Mouse (Mus musculus) C2C12 (cell line): ENCODE measurements around the gene Cd55b. TPM values are rescaled to one million over a fixed set of nuclear protein-coding genes. Genes with fewer than 3 reads are reported as not detected.

Experiments
- H3K27me3 ChIP-seq: one replicate; pipeline ENCODE4 v1.6.1; 2011; ENCODE audit not compliant: control insufficient read depth, insufficient read depth, insufficient read length
- H3K36me3 ChIP-seq: one replicate; pipeline ENCODE4 v1.6.1; 2011; ENCODE audit not compliant: control insufficient read depth, insufficient read depth
- H3K4me3 ChIP-seq: one replicate; pipeline ENCODE4 v1.5.1; 2011; ENCODE audit warnings: mild to moderate bottlenecking, control low read depth; ENCODE audit not compliant: poor library complexity, insufficient read depth, severe bottlenecking
- H3K79me2 ChIP-seq: one replicate; pipeline ENCODE4 v1.6.1; 2011; ENCODE audit not compliant: control insufficient read depth, insufficient read depth
- H3K79me3 ChIP-seq: one replicate; pipeline ENCODE4 v1.6.1; 2011; ENCODE audit warnings: low read depth, control low read depth
- H3ac ChIP-seq: one replicate; pipeline ENCODE3; 2011; ENCODE audit warnings: low read depth; ENCODE audit not compliant: control insufficient read depth, insufficient read length
- CTCF ChIP-seq: IDR thresholded peaks from one replicate; pipeline ENCODE4 v1.5.1; 2011; ENCODE audit not compliant: control insufficient read depth, insufficient read depth, insufficient read length
- FOSL1 ChIP-seq: IDR thresholded peaks from one replicate; pipeline ENCODE4 v1.8.0; 2011; ENCODE audit warnings: mild to moderate bottlenecking, low read length; ENCODE audit not compliant: poor library complexity, insufficient read depth, severe bottlenecking
- MYOD1 ChIP-seq: IDR thresholded peaks from one replicate; pipeline ENCODE4 v1.6.1; 2011; ENCODE audit warnings: low read depth; ENCODE audit not compliant: control insufficient read depth, insufficient read length
- MYOG ChIP-seq: IDR thresholded peaks from one replicate; pipeline ENCODE4 v1.6.1; 2011; ENCODE audit not compliant: control insufficient read depth, insufficient read length; ENCODE audit errors: extremely low read depth
- USF1 ChIP-seq: IDR thresholded peaks from one replicate; pipeline ENCODE4 v1.6.1; 2011; ENCODE audit warnings: low read depth, mild to moderate bottlenecking, control low read depth, moderate library complexity
- polyA plus RNA-seq: library from polyadenylated mRNA; unstranded; fragments of >200 nt; fragmentation: generic; extraction: Trizol; gene quantifications from one replicate; pipeline ENCODE4 v1.2.1, GENCODE M21; 2012; ENCODE audit warnings: missing spikeins

The Cd55b gene
- polyA plus RNA-seq, 1 experiment, result not detected

GRCm38 (mm10) chr1:130342429-130342828 lies 80.4 kb downstream of the Cd55b start:
- Histone ChIP-seq H3K79me2 (no peaks in the 10 kb centered on the region), H3ac (no peak overlapping the region), H3K4me3 (no peak overlapping the region), H3K36me3 (no peaks in the 10 kb centered on the region), H3K79me3 (no peaks in the 10 kb centered on the region), H3K27me3 (no peaks in the 10 kb centered on the region)
- no peak for TF ChIP-seq MYOG
- TF ChIP-seq CTCF, result no peak
- no peak for TF ChIP-seq MYOD1
- TF ChIP-seq USF1, result no peak
- TF ChIP-seq FOSL1, result no peak

Other genes with a start within 250 kb of the Cd55b start
- 0.84 TPM for gene Cd55, start 39.7 kb upstream of the Cd55b start, polyA plus RNA-seq
- gene Zp3r, start 206.6 kb upstream of the Cd55b start, polyA plus RNA-seq, result not detected
- gene C4bp, start 238.6 kb upstream of the Cd55b start, polyA plus RNA-seq, result not detected